Mouse (Mus musculus): ENCODE results near the gene Myh7b. TPM values are rescaled to one million over a fixed set of nuclear protein-coding genes. Genes with fewer than 3 reads are reported as not detected.

Myh7b gene
- polyA plus RNA-seq, 1 experiment from 2014 or later, result 1.0 TPM

- Histone ChIP-seq H3K27me3 (ENCODE audit: control insufficient read depth, insufficient read depth, low read depth, low read length) (no peaks in the 10 kb centered on the region), H3K9me3 (replicated peaks; ENCODE audit: control insufficient read depth, low read length, poor library complexity, severe bottlenecking) (no peaks in the 10 kb centered on the region), H3K4me3 (ENCODE audit: low read depth, low read length) (no peak overlapping the region), H3K36me3 (ENCODE audit: control insufficient read depth, insufficient read depth, low read length) (no peaks in the 10 kb centered on the region), H3K4me2 (ENCODE audit: low read length) (no peak overlapping the region), H3K4me1 (ENCODE audit: control insufficient read depth, insufficient read depth, low read length) (no peaks in the 10 kb centered on the region), H3K9ac (ENCODE audit: low read depth, low read length) (no peak overlapping the region), H3K27ac (ENCODE audit: low read length) (no peak overlapping the region)
- 91% methylated on average over 9 of the region's 9 CpGs for whole genome bisulfite sequencing
- no peak for ATAC-seq
Measured at GRCm38 (mm10) chr2:155611834-155612550, 980 bp downstream of the Myh7b start.

DNA sequence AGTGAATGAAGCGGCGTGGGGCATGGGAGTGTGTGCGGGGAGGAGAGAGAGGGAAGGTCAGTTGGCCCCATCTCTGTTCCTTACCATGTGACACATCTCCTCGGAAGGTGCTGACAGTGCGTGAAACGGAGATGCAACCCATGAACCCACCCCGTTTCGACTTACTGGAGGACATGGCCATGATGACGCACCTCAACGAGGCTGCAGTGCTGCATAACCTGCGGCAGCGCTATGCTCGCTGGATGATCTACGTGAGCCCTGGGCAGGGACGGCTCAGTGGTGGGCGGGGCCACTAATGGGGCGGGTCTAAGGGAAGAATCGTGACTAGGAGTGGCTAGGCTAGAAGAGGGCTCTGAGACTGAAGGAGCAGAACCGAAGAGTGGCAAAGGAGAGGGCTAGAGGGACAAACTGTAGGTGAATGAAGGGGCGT is 2.3 kb downstream of the Myh7b start:
- Histone ChIP-seq H3K36me3 (ENCODE audit: control insufficient read depth, insufficient read depth, low read length) (no peaks in the 10 kb centered on the region), H3K4me1 (ENCODE audit: control insufficient read depth, insufficient read depth, low read length) (no peaks in the 10 kb centered on the region), H3K27me3 (ENCODE audit: control insufficient read depth, insufficient read depth, low read depth, low read length) (no peaks in the 10 kb centered on the region), H3K4me2 (ENCODE audit: low read length) (peak overlapping the region; percentile 44), H3K9ac (ENCODE audit: low read depth, low read length) (no peak overlapping the region), H3K4me3 (ENCODE audit: low read depth, low read length) (peak overlapping the region; percentile 20), H3K27ac (ENCODE audit: low read length) (no peak overlapping the region), H3K9me3 (replicated peaks; ENCODE audit: control insufficient read depth, low read length, poor library complexity, severe bottlenecking) (no peaks in the 10 kb centered on the region)
- 4% methylated on average over 20 of the region's 20 CpGs for WGBS
- peak; percentile 70 for ATAC-seq

- H3K4me1 ChIP-seq (ENCODE audit: control insufficient read depth, insufficient read depth, low read length), result no peaks in the 10 kb centered on the region
- no peak for ATAC-seq
- no peak overlapping the region for H3K27ac ChIP-seq (ENCODE audit: low read length)
Measured at GRCm38 (mm10) chr2:155613953-155614352, 2.9 kb downstream of the Myh7b start.

GRCm38 (mm10) chr2:155616971-155617370 is 6.0 kb downstream of the Myh7b start:
- Histone ChIP-seq H3K4me1 (ENCODE audit: control insufficient read depth, insufficient read depth, low read length) (no peaks in the 10 kb centered on the region), H3K9me3 (replicated peaks; ENCODE audit: control insufficient read depth, low read length, poor library complexity, severe bottlenecking) (no peaks in the 10 kb centered on the region), H3K27ac (ENCODE audit: low read length) (no peak overlapping the region), H3K4me3 (ENCODE audit: low read depth, low read length) (no peak overlapping the region), H3K4me2 (ENCODE audit: low read length) (no peak overlapping the region), H3K36me3 (ENCODE audit: control insufficient read depth, insufficient read depth, low read length) (no peaks in the 10 kb centered on the region), H3K27me3 (ENCODE audit: control insufficient read depth, insufficient read depth, low read depth, low read length) (no peaks in the 10 kb centered on the region), H3K9ac (ENCODE audit: low read depth, low read length) (no peak overlapping the region)
- 61% methylated on average over 6 of the region's 6 CpGs for WGBS
- ATAC-seq, result no peak

More at GRCm38 (mm10) chr2:155613953-155614352, 2.9 kb downstream of the Myh7b start:
- Histone ChIP-seq H3K27me3 (ENCODE audit: control insufficient read depth, insufficient read depth, low read depth, low read length) (no peaks in the 10 kb centered on the region), H3K9me3 (replicated peaks; ENCODE audit: control insufficient read depth, low read length, poor library complexity, severe bottlenecking) (no peaks in the 10 kb centered on the region), H3K36me3 (ENCODE audit: control insufficient read depth, insufficient read depth, low read length) (no peaks in the 10 kb centered on the region), H3K4me3 (ENCODE audit: low read depth, low read length) (no peak overlapping the region), H3K9ac (ENCODE audit: low read depth, low read length) (no peak overlapping the region), H3K4me2 (ENCODE audit: low read length) (peak overlapping the region; percentile 44; the same call in 1 of the 2 replicates)
- 69% methylated on average over 8 of the region's 8 CpGs for WGBS

- no peaks in the 10 kb centered on the region for H3K9me3 ChIP-seq (replicated peaks; ENCODE audit: control insufficient read depth, low read length, poor library complexity, severe bottlenecking)
- no peaks in the 10 kb centered on the region for H3K36me3 ChIP-seq (ENCODE audit: control insufficient read depth, insufficient read depth, low read length)
- H3K9ac ChIP-seq (ENCODE audit: low read depth, low read length), result no peak overlapping the region
- no peak overlapping the region for H3K4me3 ChIP-seq (ENCODE audit: low read depth, low read length)
- ATAC-seq, result 0 out of 2 replicates have a peak, but pooled peaks have one; percentile 39
- H3K4me2 ChIP-seq (ENCODE audit: low read length), result no peak overlapping the region
- H3K4me1 ChIP-seq (ENCODE audit: control insufficient read depth, insufficient read depth, low read length), result no peaks in the 10 kb centered on the region
- no peaks in the 10 kb centered on the region; the same call in 1 of the 2 replicates for H3K27me3 ChIP-seq (ENCODE audit: control insufficient read depth, insufficient read depth, low read depth, low read length)
- WGBS, result 23% methylated on average over 8 of the region's 8 CpGs
- H3K27ac ChIP-seq (ENCODE audit: low read length), result no peak overlapping the region
Measured at GRCm38 (mm10) chr2:155619817-155620216, 8.8 kb downstream of the Myh7b start.

DNA sequence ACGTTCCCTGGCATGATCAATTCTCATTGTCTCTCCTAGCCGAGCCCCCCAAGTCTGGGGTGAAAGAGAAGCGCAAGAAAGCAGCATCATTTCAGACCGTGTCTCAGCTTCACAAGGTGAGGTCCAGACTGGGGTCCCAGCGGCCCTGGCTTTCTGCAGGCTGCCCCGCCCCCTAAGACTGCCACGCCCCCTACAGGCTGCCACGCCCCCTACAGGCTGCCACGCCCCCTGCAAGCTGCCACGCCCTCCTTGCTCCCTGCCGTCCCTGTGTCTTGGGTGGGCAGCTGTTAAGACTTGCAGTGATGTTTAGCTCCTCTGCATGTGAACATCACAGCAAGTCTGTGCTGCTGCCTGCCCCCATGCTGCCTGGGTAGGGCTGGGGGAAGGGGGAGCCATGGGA is 11.6 kb downstream of the Myh7b start:
- H3K36me3 ChIP-seq (ENCODE audit: control insufficient read depth, insufficient read depth, low read length), result no peaks in the 10 kb centered on the region
- no peaks in the 10 kb centered on the region for H3K9me3 ChIP-seq (replicated peaks; ENCODE audit: control insufficient read depth, low read length, poor library complexity, severe bottlenecking)
- H3K27ac ChIP-seq (ENCODE audit: low read length), result no peak overlapping the region
- H3K4me2 ChIP-seq (ENCODE audit: low read length), result no peak overlapping the region
- no peaks in the 10 kb centered on the region for H3K4me1 ChIP-seq (ENCODE audit: control insufficient read depth, insufficient read depth, low read length)
- no peak for ATAC-seq
- WGBS, result 46% methylated on average over 6 of the region's 11 CpGs
- H3K4me3 ChIP-seq (ENCODE audit: low read depth, low read length), result no peak overlapping the region
- peaks cover under 1% of the 10 kb centered on the region; the same call in 1 of the 2 replicates for H3K27me3 ChIP-seq (ENCODE audit: control insufficient read depth, insufficient read depth, low read depth, low read length)
- H3K9ac ChIP-seq (ENCODE audit: low read depth, low read length), result no peak overlapping the region

- ATAC-seq, result no peak
- no peak overlapping the region for H3K4me2 ChIP-seq (ENCODE audit: low read length)
- no peak overlapping the region for H3K27ac ChIP-seq (ENCODE audit: low read length)
- WGBS, result 93% methylated on average over 6 of the region's 6 CpGs
- peaks cover under 1% of the 10 kb centered on the region; the same call in 1 of the 2 replicates for H3K4me1 ChIP-seq (ENCODE audit: control insufficient read depth, insufficient read depth, low read length)
- no peaks in the 10 kb centered on the region for H3K36me3 ChIP-seq (ENCODE audit: control insufficient read depth, insufficient read depth, low read length)
- no peak overlapping the region for H3K4me3 ChIP-seq (ENCODE audit: low read depth, low read length)
- no peak overlapping the region for H3K9ac ChIP-seq (ENCODE audit: low read depth, low read length)
- H3K27me3 ChIP-seq (ENCODE audit: control insufficient read depth, insufficient read depth, low read depth, low read length), result peaks cover 7% of the 10 kb centered on the region
- H3K9me3 ChIP-seq (replicated peaks; ENCODE audit: control insufficient read depth, low read length, poor library complexity, severe bottlenecking), result no peaks in the 10 kb centered on the region
Measured at GRCm38 (mm10) chr2:155623996-155624395, 13.0 kb downstream of the Myh7b start.

- Histone ChIP-seq H3K36me3 (ENCODE audit: control insufficient read depth, insufficient read depth, low read length) (no peaks in the 10 kb centered on the region), H3K4me1 (ENCODE audit: control insufficient read depth, insufficient read depth, low read length) (peaks cover 7% of the 10 kb centered on the region), H3K4me3 (ENCODE audit: low read depth, low read length) (no peak overlapping the region), H3K27ac (ENCODE audit: low read length) (no peak overlapping the region), H3K4me2 (ENCODE audit: low read length) (no peak overlapping the region), H3K27me3 (ENCODE audit: control insufficient read depth, insufficient read depth, low read depth, low read length) (peaks cover 7% of the 10 kb centered on the region), H3K9me3 (replicated peaks; ENCODE audit: control insufficient read depth, low read length, poor library complexity, severe bottlenecking) (no peaks in the 10 kb centered on the region), H3K9ac (ENCODE audit: low read depth, low read length) (no peak overlapping the region)
- WGBS, result 34% methylated on average over 10 of the region's 10 CpGs
- no peak for ATAC-seq
Measured at GRCm38 (mm10) chr2:155624730-155625129, 13.7 kb downstream of the Myh7b start.

DNA sequence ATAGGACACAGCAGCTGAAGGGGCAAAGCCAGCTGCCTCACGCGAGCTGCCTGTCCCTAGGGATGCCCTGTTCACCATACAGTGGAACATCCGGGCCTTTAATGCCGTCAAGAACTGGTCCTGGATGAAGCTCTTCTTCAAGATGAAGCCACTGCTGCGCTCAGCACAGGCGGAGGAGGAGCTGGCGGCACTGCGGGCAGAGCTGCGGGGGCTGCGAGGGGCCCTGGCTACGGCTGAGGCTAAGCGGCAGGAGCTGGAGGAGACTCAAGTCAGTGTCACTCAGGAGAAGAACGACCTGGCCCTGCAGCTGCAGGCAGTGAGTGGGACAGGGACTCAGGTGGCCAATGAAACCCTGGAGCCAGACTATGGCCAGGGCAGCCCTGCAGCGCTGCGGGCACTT is 15.3 kb downstream of the Myh7b start:
- Histone ChIP-seq H3K4me2 (ENCODE audit: low read length) (no peak overlapping the region), H3K27ac (ENCODE audit: low read length) (no peak overlapping the region), H3K9me3 (replicated peaks; ENCODE audit: control insufficient read depth, low read length, poor library complexity, severe bottlenecking) (no peaks in the 10 kb centered on the region), H3K36me3 (ENCODE audit: control insufficient read depth, insufficient read depth, low read length) (no peaks in the 10 kb centered on the region), H3K27me3 (ENCODE audit: control insufficient read depth, insufficient read depth, low read depth, low read length) (peaks cover 13% of the 10 kb centered on the region), H3K4me1 (ENCODE audit: control insufficient read depth, insufficient read depth, low read length) (peaks cover 10% of the 10 kb centered on the region), H3K4me3 (ENCODE audit: low read depth, low read length) (no peak overlapping the region), H3K9ac (ENCODE audit: low read depth, low read length) (0 out of 2 replicates have a peak overlapping the region, but pooled peaks have one; percentile 6)
- 50% methylated on average over 15 of the region's 15 CpGs for whole genome bisulfite sequencing
- no peak for ATAC-seq

All from midbrain, embryonic 16.5 days (tissue).